Mouse (Mus musculus): ENCODE measurements around the gene Cideb.

DNA sequence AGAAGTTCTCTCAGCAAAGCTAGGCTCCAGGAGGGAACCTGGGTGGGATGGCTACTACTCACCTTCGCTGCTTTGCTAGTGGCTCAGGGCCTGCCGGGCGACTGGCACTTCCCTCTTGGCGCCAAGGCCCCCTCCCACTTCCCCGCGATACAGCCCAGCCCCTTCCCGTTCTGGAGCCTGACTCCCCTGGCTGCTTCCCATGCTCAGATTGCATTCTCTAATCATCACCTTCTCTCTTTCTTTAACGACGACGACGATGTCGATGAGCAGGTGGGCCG, 25.6 kb upstream of the Cideb start, which contains the start of gene Adcy4:
- TF ChIP-seq POLR2A (IDR thresholded peaks at IDR 0.05; ENCODE audit: low read depth, low read length) (no peak), CTCF (IDR thresholded peaks at IDR 0.05; ENCODE audit: extremely low read depth, insufficient read length, insufficient replicate concordance, low read depth, low read length) (no peak)

All from small intestine, adult 2 months (tissue).